Mouse (Mus musculus): ENCODE results near the gene Cdk6.
"Not testable (repeated sequence)": the region's sequence is repeated elsewhere in the genome, so short reads cannot be mapped to it uniquely, and the experiment has no call there.

Gene Cdk6

DNA sequence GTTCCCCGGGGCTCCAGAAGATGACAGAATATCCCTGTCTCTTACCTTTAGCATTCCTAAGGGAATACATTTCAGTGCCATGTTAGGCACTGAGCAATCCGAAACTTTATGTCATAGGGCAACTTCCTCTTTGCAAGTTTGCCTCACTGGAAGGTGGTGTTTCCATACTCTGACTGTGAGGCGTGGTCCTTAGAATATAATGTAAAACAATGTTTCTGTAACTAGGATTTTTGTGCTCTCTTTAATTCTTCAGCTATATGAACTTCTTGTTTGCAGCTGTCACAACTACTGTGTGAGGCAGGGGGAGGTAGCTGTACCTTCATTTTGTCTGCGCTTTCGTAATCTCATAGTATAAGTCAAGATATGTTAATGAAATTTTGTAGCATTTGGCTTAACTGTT is 92.8 kb downstream of the Cdk6 start:
- DNase-seq (ENCODE audit: low read depth): not testable (repeated sequence)

DNA sequence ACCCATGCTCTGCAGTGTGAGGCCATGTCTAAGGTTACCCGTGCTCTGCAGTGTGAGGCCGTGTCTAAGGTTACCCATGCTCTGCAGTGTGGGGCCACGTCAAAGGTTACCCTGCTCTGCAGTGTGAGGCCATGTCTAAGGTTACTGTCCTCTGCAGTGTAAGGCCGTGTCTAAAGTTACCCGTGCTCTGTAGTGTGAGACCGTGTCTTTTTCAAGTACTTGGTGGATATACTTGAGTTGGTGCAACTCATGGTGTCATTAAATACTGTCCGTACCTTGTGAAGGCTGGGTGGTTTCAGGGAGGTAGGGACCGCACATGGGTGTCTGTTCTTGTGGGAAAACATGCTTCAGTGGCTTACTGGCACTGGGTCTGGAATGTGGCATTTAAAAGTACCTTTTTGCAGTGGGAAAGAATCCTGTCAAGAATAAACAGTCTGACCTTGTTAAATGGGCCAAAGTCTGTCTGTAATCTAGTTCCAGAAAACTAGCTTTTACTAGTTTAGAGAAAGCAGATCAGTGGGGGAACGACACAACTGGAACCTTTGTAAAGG is 97.2 kb downstream of the Cdk6 start:
- DNase-seq (ENCODE audit: low read depth): not testable (repeated sequence)

GRCm38 (mm10) chr5:3439386-3439785 is 98.1 kb downstream of the Cdk6 start:
- not testable (repeated sequence) for DNase-seq (ENCODE audit: low read depth)

DNA sequence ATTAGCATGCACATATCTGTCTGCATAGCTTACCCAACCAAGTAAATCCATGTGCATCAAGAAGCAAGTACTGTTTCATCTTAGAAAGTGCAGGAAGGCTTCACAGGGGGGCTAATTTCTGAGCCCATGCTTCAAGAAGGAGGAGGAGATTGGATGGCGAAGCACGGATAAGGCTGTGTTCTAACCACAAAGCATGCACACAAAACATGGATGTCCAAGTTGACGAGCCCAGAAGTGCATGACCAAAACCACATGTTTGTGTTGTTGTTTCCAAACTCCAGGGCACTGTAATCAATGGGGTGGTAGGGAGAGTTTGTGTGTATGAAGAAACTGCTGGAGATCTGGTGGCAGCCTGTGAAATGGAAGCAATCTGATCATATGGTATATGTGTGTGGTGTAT is 101.2 kb downstream of the Cdk6 start:
- DNase-seq (ENCODE audit: low read depth): not testable (repeated sequence)

GRCm38 (mm10) chr5:3451233-3451632 is 109.9 kb downstream of the Cdk6 start:
- DNase-seq (ENCODE audit: low read depth): not testable (repeated sequence)

DNA sequence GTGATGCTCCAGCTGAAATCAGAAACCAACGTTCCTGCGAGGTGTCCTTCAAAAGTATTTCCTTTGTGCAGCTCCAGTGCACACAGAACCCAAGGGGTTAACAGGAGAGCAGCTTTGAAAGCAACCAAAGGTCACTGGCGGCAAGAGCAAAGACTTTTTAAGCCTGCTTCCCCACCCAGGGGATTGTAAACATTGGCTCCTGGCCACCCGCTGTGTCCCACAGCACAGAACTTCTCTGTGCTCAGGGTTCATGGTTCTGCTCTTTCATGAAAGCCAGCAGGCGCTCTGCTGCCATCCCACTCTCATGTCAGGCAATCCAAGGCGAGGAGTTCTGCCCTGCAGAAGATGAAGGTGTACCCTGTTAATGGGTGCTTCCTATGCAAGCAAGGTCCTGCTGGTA is 112.7 kb downstream of the Cdk6 start:
- not testable (repeated sequence) for DNase-seq (ENCODE audit: low read depth)

DNA sequence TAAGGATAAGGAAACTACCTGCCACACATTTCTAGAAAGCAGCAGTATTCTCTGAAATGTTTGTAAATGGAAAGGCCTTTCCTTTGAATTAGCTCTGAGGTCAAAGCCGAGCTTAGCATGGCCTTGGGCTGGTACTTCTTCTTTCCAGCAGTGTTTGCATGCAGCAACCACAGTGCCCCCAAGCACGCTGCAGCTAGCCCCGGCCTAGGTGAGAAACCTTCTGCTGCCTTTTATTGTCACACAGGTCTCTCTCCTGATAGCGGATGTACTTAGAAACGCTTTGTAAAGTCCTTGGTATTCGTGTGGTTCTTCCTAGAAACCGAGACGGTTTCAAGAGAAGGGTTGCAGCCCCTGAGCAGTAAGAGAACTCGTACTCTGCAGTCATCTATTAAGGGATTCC is 119.6 kb downstream of the Cdk6 start:
- DNase-seq (ENCODE audit: low read depth): peak; percentile 76

DNA sequence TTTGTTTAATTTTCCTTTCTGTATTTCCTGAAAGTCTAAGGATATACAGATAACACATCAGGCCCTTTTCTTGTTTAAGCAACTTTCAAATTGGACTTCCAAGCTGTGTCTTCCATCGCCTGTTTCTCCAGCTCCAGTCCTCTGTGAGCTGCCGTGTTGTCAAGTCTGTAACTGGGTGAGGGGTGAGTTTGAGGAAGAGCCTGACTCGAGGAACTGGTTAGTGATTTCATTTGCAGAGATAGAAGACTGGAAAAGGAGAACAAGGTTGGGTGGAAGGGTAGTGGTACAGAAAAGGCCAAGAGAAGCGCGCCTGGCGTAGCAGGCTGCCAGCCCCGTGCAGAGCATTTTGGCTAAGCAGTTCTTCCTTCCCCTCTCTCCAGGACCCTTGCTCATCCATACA is 120.1 kb downstream of the Cdk6 start:
- peak; percentile 56 for DNase-seq (ENCODE audit: low read depth)

- peak; percentile 66 for DNase-seq (ENCODE audit: low read depth)
These were observed 121.8 kb downstream of the Cdk6 start for GRCm38 (mm10) chr5:3462897-3463757.

DNA sequence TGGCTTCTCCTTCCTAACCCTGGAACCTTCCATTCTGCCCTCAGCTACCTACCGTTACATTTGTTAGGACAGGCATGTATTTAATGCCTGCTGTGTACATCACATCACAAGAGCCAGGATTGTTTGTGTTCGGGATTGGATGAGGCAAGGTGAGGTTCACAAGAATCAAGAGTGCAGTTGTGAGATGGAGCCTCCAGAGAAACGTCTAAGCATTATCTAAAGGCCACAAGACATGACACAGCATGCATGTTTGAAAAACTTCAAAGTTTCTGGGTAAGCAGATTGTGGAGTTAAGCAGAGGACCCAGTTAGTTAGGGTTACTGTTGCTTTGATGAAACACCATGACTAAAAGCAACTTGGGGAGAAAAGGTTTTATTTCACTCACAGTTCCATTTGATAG is 122.5 kb downstream of the Cdk6 start:
- DNase-seq (ENCODE audit: low read depth): peak; percentile 32

DNA sequence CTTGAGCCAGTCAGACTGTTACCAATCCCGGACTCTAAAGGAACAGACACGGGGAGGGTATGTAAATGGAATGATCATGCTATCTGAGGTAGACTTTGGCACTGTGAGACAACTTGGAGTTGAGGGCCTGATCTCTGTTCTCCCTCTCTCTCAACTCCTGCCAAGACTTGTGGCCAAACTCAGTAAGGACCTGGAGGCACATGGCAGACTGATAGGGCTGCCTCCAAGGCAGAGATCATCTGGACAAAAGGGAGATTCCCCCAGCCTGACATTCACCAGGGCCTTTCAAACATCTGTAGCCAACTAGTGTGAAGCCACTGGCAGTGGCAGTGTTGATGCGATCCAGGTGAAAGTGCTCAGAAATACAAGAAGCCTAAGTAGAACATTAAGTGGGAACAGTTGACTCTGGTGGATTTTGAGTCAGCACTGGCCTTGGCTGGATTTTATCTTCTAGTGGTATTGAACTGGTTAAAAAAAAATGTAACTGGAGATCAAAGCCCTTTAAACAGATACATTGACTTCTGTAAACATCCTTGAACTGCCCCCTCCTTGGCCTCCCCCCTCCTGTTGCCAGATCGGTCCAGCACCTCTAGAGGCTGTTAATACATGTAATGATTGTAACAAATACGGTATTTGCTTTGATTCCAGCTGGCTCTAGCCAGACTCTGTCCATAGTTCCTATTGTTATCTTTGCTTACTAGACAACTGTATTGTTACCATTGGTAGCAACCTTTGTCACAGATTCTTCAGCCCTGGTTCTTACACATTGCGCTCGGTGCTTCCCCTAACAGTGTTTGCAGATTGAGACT is 125.0 kb downstream of the Cdk6 start:
- no peak for DNase-seq (ENCODE audit: low read depth)

DNA sequence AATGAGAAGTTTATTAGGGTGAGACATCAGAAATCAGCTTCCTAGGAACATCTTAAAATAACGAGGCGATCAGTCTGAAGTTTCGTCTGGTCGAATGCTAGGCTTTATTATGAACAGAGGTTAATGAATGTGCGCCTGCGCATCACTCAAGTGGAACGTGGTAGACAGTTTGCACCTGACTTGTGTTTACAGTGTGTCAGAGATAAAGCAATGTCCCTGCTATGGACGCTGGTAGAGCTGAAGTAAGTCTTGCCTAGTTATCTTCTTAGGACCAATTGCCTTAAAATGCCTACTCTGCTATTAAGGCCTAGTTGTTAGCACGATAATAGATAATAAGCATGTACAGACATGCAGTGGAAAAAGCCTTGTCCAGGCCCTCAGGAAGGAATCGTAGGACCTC is 129.6 kb downstream of the Cdk6 start:
- DNase-seq (ENCODE audit: low read depth): no peak

GRCm38 (mm10) chr5:3472311-3473156 is 131.2 kb downstream of the Cdk6 start:
- DNase-seq (ENCODE audit: low read depth): no peak

DNA sequence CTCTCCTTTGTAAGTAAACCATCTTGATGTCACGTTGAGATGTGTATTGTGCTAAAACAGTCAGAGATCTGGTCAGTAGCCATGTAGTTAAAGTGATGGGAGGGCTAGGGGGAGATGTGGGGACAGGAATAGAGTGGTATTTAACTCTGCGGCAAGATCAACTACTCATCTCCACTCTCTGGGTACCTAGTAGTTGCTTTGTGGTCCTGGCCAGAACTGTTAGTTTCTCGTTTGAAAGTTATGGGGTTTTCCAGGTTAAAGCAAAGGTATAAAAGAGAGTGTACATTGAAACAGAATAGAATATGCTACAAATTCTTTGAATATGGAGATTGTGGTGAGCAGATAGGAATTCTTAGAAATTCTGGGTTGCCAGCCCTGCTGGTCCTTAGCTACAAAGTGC is 136.4 kb downstream of the Cdk6 start:
- no peak for DNase-seq (ENCODE audit: low read depth)

DNA sequence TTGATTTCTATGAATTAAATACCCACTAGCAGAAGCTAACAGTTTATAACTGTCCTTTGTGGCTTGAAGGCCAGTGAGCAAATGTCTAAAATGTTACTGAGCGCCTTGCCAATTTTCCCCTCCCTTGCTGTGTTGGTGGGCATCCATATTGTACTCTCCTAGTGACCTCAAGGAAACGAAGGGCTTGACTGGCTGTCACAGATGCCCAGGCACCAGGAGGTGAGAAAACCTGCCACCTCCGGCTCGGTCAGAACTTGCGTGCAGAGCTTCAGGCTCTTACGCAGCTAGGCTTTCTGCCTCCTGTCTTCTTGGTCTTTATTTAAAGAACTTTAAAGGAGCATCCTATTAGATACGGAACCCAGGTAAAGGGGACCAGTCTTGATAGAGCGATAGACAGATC is 136.9 kb downstream of the Cdk6 start:
- DNase-seq (ENCODE audit: low read depth): no peak

DNA sequence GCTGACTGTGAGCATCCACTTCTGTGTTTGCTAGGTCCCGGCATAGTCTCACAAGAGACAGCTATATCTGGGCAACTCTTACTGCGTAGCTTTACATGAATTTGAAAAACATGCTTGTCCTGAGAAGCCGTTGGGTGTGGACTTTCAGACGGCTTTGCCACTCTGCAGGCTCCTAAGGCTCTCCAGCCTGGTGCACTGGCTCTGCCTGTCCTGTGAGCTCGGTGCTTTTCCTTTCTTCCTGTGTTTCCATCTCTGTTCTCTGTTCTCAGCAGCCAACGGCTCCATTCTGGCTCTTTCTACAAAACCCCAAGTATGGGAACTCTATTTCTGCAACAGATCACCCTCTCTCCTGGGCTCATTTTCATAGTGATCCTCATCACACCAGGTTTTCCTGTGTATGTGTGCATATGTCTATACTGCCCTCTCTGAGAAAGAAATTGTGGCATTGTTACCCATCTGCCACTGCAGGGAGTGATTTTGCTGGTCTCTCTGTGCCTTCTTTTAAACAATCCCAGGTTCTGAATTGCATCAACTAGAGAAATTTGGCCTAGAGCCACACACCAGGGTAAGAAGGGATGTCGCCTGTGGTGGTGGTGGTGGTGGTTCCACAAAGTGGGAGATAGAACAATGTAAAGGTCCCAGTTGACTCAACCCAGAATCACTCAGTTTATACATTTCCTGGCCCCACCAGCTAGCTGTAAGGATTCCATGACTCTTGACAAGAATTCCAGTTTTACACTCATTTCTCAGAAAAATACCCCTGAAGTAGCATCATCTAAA is 137.9 kb downstream of the Cdk6 start:
- DNase-seq (ENCODE audit: low read depth): peak; percentile 16

DNA sequence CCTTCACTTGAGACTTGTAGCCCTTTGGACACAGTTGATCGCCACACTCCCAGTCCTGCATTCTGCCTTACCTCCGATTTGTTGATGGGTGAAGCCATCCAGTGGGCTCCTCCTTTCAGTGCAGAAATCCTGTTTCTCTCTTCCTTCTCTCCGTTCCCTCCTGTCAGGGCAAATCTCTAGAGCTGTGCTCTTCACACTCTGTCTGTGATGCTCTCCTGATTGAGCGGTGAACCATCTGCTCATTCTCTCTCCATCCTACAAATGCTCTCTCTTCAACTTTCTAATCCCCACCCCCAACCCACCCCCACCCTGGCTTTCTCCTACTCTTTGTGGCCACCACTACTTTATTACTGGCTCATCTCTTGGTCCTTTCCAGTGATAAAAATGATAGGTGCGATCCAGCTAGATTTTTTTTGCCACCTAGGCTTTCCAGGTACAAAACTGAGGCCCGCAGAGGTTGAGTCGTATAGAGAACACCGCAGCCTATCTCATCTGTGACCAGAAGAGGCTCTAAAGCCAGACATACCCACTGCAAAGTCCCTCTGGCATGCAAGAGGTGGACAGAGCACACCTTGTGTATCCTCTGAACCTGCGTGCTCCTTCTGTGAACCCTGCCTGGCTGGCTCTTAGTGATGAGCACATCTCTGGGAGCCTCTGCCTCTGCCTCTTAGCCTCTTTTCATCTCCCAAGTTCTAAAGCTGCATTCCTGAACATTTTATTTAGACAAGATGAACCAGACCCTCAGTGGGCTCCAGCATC is 139.5 kb downstream of the Cdk6 start:
- DNase-seq (ENCODE audit: low read depth): no peak

DNA sequence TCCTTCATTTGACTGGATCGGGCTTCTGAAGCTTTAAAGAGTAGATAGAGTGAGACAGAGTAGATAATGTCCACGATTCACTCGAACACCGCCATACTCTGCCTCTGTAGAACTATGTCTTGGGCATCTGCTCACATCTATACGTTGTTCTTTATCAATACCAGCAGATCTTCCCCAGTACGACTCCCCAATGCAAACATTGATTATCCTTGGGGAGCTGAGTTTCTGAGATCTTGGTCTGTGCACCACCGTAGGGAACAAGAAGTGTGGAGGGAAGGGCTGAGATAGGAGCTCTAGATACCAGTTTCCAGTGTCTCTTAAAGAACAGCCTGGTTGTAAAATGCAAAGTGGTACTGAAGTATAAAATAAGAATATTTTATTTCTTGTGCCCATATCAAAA is 141.2 kb downstream of the Cdk6 start:
- no peak for DNase-seq (ENCODE audit: low read depth)

GRCm38 (mm10) chr5:3483054-3483722 is 141.9 kb downstream of the Cdk6 start:
- DNase-seq (ENCODE audit: low read depth): no peak
